Mouse (Mus musculus) limb, embryonic 14.5 days (tissue): ENCODE measurements at regions not wholly inside any gene's neighbourhood (a gene's known extent, or its start where the extent isn't known, plus 50 kb on each side); places are given as distances from the start of the nearest gene placed in this dataset.

Experiments
- ATAC-seq: fragments of 200-750 bp; cut with Nextera tagmentation; 2 replicates; pipeline ENCODE4 v1.8.0; 2017; ENCODE audit warnings: low read depth, moderate number of reproducible peaks, moderate TSS enrichment; ENCODE audit not compliant: low FRiP score
- DNase-seq: peaks from one replicate; pipeline ENCODE4 v3.0.0-alpha.2; 2015; ENCODE audit warnings: low spot score
- H3K27ac ChIP-seq: fragments of 300-500 bp; sonication (generic); replicated peaks from 2 replicates; pipeline ENCODE4 v1.5.1; 2014; ENCODE audit warnings: low read depth, mild to moderate bottlenecking, low read length, moderate library complexity, mixed read lengths
- H3K27me3 ChIP-seq: fragments of 300-500 bp; sonication (generic); 2 replicates; pipeline ENCODE4 v1.6.1; 2014; ENCODE audit warnings: low read length, mixed read lengths; ENCODE audit not compliant: control insufficient read depth, insufficient read depth
- H3K36me3 ChIP-seq: fragments of 300-500 bp; sonication (generic); 2 replicates; pipeline ENCODE4 v1.6.1; 2014; ENCODE audit warnings: mild to moderate bottlenecking, low read length, moderate library complexity, mixed read lengths; ENCODE audit not compliant: control insufficient read depth, insufficient read depth
- H3K4me1 ChIP-seq: fragments of 300-500 bp; sonication (generic); 2 replicates; pipeline ENCODE4 v1.6.1; 2014; ENCODE audit warnings: antibody characterized with exemption, low read length, mixed read lengths; ENCODE audit not compliant: control insufficient read depth, insufficient read depth
- H3K4me2 ChIP-seq: fragments of 300-500 bp; sonication (generic); replicated peaks from 2 replicates; pipeline ENCODE4 v1.6.1; 2014; ENCODE audit warnings: low read depth, mild to moderate bottlenecking, low read length, moderate library complexity; ENCODE audit not compliant: severe bottlenecking
- H3K4me3 ChIP-seq: fragments of 300-500 bp; sonication (generic); replicated peaks from 2 replicates; pipeline ENCODE4 v1.5.1; 2014; ENCODE audit warnings: low read length
- H3K9ac ChIP-seq: fragments of 300-500 bp; sonication (generic); 2 replicates; pipeline ENCODE4 v1.6.1; 2014; ENCODE audit warnings: mild to moderate bottlenecking, low read depth, low read length, moderate library complexity; ENCODE audit not compliant: severe bottlenecking
- H3K9me3 ChIP-seq: fragments of 300-500 bp; sonication (generic); 2 replicates; pipeline ENCODE4 v1.6.1; 2016; ENCODE audit warnings: low read length; ENCODE audit not compliant: control insufficient read depth
- POLR2A ChIP-seq: fragments of 200-500 bp; IDR thresholded peaks from 2 replicates; pipeline ENCODE4 v1.8.0; 2012; ENCODE audit warnings: inconsistent platforms, mild to moderate bottlenecking, moderate library complexity, borderline replicate concordance; ENCODE audit not compliant: insufficient read depth, insufficient read length; ENCODE audit errors: extremely low read depth
- WGBS: fragments of 180-500 bp; shearing (Covaris S2); extraction: QIAGEN DNeasy Blood & Tissue Kit; methylation state at CpG from one replicate; pipeline ENCODE4 v1.1.7; 2014; 5-methylcytosine and 5-hydroxymethylcytosine counted together

GRCm38 (mm10) chr4:54045258-54046029 is 219.6 kb downstream of the Tmem38b start:
- no peaks in the 10 kb centered on the region for H3K4me1 ChIP-seq
- H3K9me3 ChIP-seq = no peaks in the 10 kb centered on the region
- H3K9ac ChIP-seq = no peak overlapping the region
- DNase-seq = no peak
- H3K27me3 ChIP-seq = no peaks in the 10 kb centered on the region
- no peak for TF ChIP-seq POLR2A
- no peak overlapping the region for H3K27ac ChIP-seq
- no peak overlapping the region for H3K4me2 ChIP-seq
- H3K36me3 ChIP-seq = no peaks in the 10 kb centered on the region
- no peak overlapping the region for H3K4me3 ChIP-seq
- ATAC-seq = no peak
- 58% methylated on average over 14 of the region's 14 CpGs for WGBS

DNA sequence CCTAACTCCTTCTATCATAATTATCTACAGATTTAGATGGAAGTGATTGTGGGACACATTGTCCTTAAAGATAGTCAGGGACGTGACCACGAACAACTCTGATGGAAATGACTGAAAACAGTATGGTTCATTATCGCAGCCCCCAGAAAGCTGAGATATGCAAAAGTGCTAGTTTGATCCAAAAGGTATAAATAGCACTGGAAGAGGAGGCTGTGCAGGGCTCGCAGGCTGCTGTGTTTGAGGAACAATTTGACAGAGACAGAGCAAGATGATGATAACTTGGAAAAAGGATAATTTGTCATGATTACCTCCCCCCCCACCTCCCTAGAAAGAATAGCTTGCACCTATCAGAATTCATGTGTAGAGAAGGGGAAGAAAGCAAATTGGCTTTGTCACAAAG is 238.5 kb downstream of the Tmem38b start:
- DNase-seq (no peak), ATAC-seq (no peak)
- TF ChIP-seq POLR2A = no peak
- Histone ChIP-seq H3K36me3 (no peaks in the 10 kb centered on the region), H3K4me1 (peaks cover 2% of the 10 kb centered on the region; the same call in 1 of the 2 replicates), H3K27ac (no peak overlapping the region), H3K4me3 (no peak overlapping the region), H3K4me2 (no peak overlapping the region), H3K9ac (no peak overlapping the region), H3K9me3 (peaks cover 6% of the 10 kb centered on the region), H3K27me3 (no peaks in the 10 kb centered on the region)
- WGBS = 83% methylated on average over 4 of the region's 4 CpGs

GRCm38 (mm10) chr4:54071951-54072350 is 246.1 kb downstream of the Tmem38b start:
- Histone ChIP-seq H3K9me3 (peaks cover 15% of the 10 kb centered on the region), H3K9ac (no peak overlapping the region), H3K36me3 (no peaks in the 10 kb centered on the region), H3K27ac (no peak overlapping the region), H3K4me3 (no peak overlapping the region), H3K27me3 (no peaks in the 10 kb centered on the region), H3K4me2 (no peak overlapping the region), H3K4me1 (no peaks in the 10 kb centered on the region)
- WGBS = 51% methylated on average over 4 of the region's 4 CpGs
- DNase-seq (no peak), ATAC-seq (no peak)
- no peak for TF ChIP-seq POLR2A

- no peaks in the 10 kb centered on the region for H3K27me3 ChIP-seq
- H3K4me1 ChIP-seq = no peaks in the 10 kb centered on the region
- peaks cover 15% of the 10 kb centered on the region for H3K9me3 ChIP-seq
- H3K4me3 ChIP-seq = no peak overlapping the region
- ATAC-seq (no peak), DNase-seq (no peak)
- H3K9ac ChIP-seq = no peak overlapping the region
- H3K27ac ChIP-seq = no peak overlapping the region
- no peak for TF ChIP-seq POLR2A
- H3K4me2 ChIP-seq = no peak overlapping the region
- H3K36me3 ChIP-seq = no peaks in the 10 kb centered on the region
- 75% methylated on average over 3 of the region's 3 CpGs for WGBS
These were observed 246.6 kb downstream of the Tmem38b start for GRCm38 (mm10) chr4:54072482-54072881.

DNA sequence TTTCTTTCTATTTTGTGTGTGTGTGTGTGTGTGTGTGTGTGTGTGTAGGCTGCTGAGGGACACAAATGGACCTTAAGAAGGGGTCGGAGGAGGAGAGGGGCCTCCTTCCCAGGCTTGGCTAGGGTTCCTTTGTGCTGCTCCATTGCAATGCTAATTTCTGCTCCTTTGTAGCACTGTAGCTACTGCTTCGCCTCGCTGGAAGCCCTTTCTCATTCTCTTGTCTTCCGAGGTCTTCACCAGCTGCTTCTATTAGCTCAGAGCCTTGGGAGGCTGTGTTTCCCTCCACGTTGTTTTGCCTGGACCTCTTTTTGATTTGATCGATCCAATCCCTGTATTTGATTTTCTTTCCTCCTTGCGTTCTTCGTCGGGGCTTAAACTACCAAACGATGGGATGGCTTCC is 247.1 kb downstream of the Tmem38b start:
- Histone ChIP-seq H3K27ac (no peak overlapping the region), H3K4me2 (no peak overlapping the region), H3K4me1 (no peaks in the 10 kb centered on the region), H3K27me3 (no peaks in the 10 kb centered on the region), H3K36me3 (no peaks in the 10 kb centered on the region), H3K9ac (no peak overlapping the region), H3K4me3 (no peak overlapping the region), H3K9me3 (peaks cover 15% of the 10 kb centered on the region)
- DNase-seq = no peak
- 42% methylated on average over 10 of the region's 10 CpGs for WGBS
- no peak for ATAC-seq
- TF ChIP-seq POLR2A = no peak
